Mouse (Mus musculus) hindbrain, embryonic 16.5 days (tissue): ENCODE measurements around the gene Gm26558. TPM values are rescaled to one million over a fixed set of nuclear protein-coding genes. Genes with fewer than 3 reads are reported as not detected.

ENCODE experiments used
- ATAC-seq: fragments of 200-750 bp; cut with Nextera tagmentation; 2 replicates; pipeline ENCODE4 v1.8.0; 2017; ENCODE audit warnings: moderate TSS enrichment, moderate library complexity
- H3K27ac ChIP-seq: fragments of 300-500 bp; sonication (generic); 2 replicates; pipeline ENCODE4 v1.5.1; 2014; ENCODE audit warnings: low read depth, mild to moderate bottlenecking, control low read depth, low read length, moderate library complexity
- H3K27me3 ChIP-seq: fragments of 300-500 bp; sonication (generic); replicated peaks from 2 replicates; pipeline ENCODE4 v1.6.1; 2014; ENCODE audit warnings: low read length; ENCODE audit not compliant: control insufficient read depth, insufficient read depth
- H3K36me3 ChIP-seq: fragments of 300-500 bp; sonication (generic); 2 replicates; pipeline ENCODE4 v1.6.1; 2014; ENCODE audit warnings: mild to moderate bottlenecking, low read length, moderate library complexity, mixed read lengths; ENCODE audit not compliant: control insufficient read depth, insufficient read depth
- H3K4me1 ChIP-seq: fragments of 300-500 bp; sonication (generic); 2 replicates; pipeline ENCODE4 v1.6.1; 2014; ENCODE audit warnings: low read depth, low read length; ENCODE audit not compliant: control insufficient read depth, insufficient read depth
- H3K4me2 ChIP-seq: fragments of 300-500 bp; sonication (generic); 2 replicates; pipeline ENCODE4 v1.6.1; 2014; ENCODE audit warnings: mild to moderate bottlenecking, low read length, control low read depth, moderate library complexity
- H3K4me3 ChIP-seq: fragments of 300-500 bp; sonication (generic); 2 replicates; pipeline ENCODE4 v1.5.1; 2014; ENCODE audit warnings: mild to moderate bottlenecking, low read length, control low read depth, moderate library complexity
- H3K9ac ChIP-seq: fragments of 300-500 bp; sonication (generic); 2 replicates; pipeline ENCODE4 v1.6.1; 2014; ENCODE audit warnings: low read depth, mild to moderate bottlenecking, control low read depth, low read length, moderate library complexity
- H3K9me3 ChIP-seq: fragments of 300-500 bp; sonication (generic); 2 replicates; pipeline ENCODE4 v1.6.1; 2014; ENCODE audit warnings: mild to moderate bottlenecking, low read length, moderate library complexity; ENCODE audit not compliant: control insufficient read depth
- WGBS: fragments of 180-500 bp; shearing (Covaris S2); extraction: QIAGEN DNeasy Blood & Tissue Kit; methylation state at CpG from one replicate; pipeline ENCODE4 v1.1.7; 2014; 5-methylcytosine and 5-hydroxymethylcytosine counted together
- polyA plus RNA-seq: library from polyadenylated mRNA; unstranded; fragments of >200 nt; fragmentation: Nextera tagmentation; extraction: Ambion mirVana; gene quantifications from 2 replicates; pipeline ENCODE4 v1.2.1, GENCODE M21; 2015

Gene Gm26558
- 3.3 TPM in 2 replicates for polyA plus RNA-seq

DNA sequence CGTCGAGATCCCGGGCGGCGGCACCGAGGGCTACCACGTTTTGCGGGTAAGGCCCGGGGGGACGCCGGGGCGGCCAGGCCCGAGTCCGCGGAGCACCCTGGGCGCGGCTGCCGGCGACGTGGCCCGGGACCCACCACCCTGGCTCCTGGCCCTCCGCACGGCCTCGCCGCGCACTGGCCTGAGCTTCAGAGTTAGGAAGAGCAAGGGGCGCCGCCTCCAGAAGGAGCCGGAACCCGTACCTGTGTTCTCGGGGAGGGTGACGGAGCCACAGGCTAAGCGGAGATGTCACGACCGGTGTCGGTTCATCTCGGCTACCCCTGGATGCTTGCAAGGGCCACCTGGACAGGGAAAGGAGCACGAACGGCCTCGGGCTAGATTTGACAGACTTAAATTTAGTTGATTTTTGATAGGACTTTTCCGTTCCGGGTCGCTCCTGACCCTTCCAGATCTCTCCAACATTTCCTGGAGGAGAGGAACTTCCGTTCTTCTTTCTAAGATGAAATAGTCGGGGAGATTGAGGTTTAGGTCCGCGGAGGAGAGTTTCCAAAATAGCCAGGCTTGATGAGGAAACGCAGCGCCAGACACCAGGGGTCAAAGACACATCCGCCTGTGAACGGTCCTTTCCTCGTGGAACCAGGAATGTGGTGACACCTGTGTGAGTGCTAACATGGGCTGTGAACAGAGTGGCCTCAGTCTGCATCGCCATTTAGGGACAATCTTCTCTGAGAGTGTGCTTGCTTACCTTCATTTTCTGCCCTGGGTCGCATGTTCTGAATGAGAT lies at the start of gene Gm26558:
TSS of gene Gm26558 (minus strand) at position 394 of the 781 bp plus-strand sequence.
- H3K4me2 ChIP-seq, result peak within 1 kb of the TSS; percentile 80

DNA sequence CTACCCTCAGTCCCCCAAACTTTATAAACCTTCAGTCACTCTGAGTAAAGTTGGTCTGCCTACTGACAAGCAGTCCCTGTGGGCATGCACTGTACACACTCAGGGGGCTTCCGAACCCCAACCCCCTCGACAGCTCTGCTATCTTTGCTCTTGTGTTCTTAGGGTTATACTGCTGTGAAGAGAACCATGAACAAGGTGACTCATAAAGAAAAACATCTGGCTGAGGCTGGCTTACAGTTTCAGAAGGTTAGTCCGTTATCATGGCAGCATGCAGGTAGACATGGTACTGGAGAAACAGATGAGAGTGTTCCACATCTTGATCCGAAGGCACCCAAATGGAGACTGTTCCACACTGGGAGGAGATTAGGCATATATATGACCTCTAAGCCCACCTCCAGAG lies 49.0 kb upstream of the Gm26558 start:
- H3K4me3 ChIP-seq, result no peak overlapping the region
- peaks cover 13% of the 10 kb centered on the region for H3K36me3 ChIP-seq
- H3K9me3 ChIP-seq, result no peaks in the 10 kb centered on the region
- H3K9ac ChIP-seq, result no peak overlapping the region
- no peaks in the 10 kb centered on the region for H3K4me1 ChIP-seq
- WGBS, result 95% methylated on average over 4 of the region's 4 CpGs
- H3K4me2 ChIP-seq, result no peak overlapping the region
- no peak overlapping the region for H3K27ac ChIP-seq
- H3K27me3 ChIP-seq, result no peaks in the 10 kb centered on the region
- no peak for ATAC-seq

More for the DNA sequence above, at the start of gene Gm26558:
- peak within 1 kb of the TSS; percentile 98 for H3K9ac ChIP-seq
- peaks cover 11% of the 10 kb centered on the region for H3K4me1 ChIP-seq
- WGBS, result under 1% methylated on average over 31 of the region's 54 CpGs
- H3K9me3 ChIP-seq, result no peaks in the 10 kb centered on the region
- H3K27me3 ChIP-seq, result no peaks in the 10 kb centered on the region
- no peaks in the 10 kb centered on the region for H3K36me3 ChIP-seq
- H3K4me3 ChIP-seq, result peak within 1 kb of the TSS; percentile 97
- no peak; the same call in 1 of the 2 replicates for ATAC-seq
- H3K27ac ChIP-seq, result peak within 1 kb of the TSS; percentile 89

DNA sequence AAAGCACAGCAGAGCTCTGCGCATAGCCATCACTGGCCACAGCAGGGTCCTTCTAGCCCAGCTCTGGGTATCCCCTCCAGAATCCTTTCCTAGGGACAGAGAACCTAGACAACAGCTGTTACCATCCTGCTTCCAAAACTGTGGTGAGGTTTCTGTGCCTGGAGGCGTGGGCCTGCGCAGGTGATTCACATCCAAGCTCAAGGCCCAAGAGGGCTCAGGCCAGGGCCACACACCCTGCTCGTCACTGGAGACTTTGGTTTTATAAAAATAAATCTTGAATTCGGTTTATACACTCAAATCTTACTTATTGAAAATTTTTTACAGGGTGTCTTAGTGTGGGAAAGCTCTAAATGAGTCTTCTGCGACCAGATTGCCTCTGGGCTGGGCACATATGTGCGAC lies 48.3 kb upstream of the Gm26558 start:
- H3K4me1 ChIP-seq, result no peaks in the 10 kb centered on the region
- no peak overlapping the region for H3K4me3 ChIP-seq
- no peak overlapping the region for H3K27ac ChIP-seq
- no peaks in the 10 kb centered on the region for H3K27me3 ChIP-seq
- no peak for ATAC-seq
- 92% methylated on average over 7 of the region's 7 CpGs for WGBS
- peaks cover 10% of the 10 kb centered on the region for H3K36me3 ChIP-seq
- no peak overlapping the region for H3K4me2 ChIP-seq
- H3K9me3 ChIP-seq, result no peaks in the 10 kb centered on the region
- H3K9ac ChIP-seq, result no peak overlapping the region

DNA sequence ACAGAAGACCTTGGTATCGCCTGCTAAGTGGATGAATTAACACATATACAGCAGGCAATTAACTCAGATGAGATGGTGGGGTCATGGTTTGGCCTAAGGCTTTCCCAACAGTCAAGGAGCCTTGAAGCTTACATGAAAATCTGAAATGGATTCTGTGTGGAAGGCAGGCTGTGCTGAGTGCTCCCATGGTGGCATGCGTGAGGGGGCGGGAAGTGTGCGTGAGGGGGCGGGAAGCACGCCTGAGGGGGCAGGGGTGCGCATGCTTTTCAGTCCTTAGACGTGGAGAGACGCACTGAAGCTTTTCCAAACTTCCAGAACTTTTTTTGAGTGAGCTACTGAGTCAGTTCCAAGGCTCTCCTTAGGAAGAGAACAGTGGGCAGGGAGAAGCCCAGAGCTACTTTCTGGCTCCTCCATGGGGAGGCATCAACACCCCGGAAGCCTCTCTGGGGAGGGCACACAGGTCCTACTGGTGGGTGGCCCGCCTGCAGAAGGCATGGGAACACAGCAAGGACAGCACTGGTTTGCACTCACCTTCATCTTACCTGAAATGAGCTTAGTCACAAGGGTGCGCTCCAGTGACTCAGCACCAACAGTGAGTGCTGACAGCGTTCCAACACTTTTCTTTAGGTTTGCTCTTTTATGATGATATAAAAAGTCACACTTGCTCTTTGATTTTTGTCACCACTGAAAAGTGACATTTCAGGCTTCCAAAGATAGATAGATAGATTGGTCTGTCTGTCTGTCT lies 47.2 kb upstream of the Gm26558 start:
- no peak overlapping the region for H3K27ac ChIP-seq
- no peaks in the 10 kb centered on the region for H3K9me3 ChIP-seq
- H3K27me3 ChIP-seq, result no peaks in the 10 kb centered on the region
- 85% methylated on average over 13 of the region's 13 CpGs for WGBS
- ATAC-seq, result no peak
- H3K4me3 ChIP-seq, result no peak overlapping the region
- H3K36me3 ChIP-seq, result peaks cover 8% of the 10 kb centered on the region
- H3K4me1 ChIP-seq, result no peaks in the 10 kb centered on the region
- H3K9ac ChIP-seq, result no peak overlapping the region
- H3K4me2 ChIP-seq, result no peak overlapping the region

DNA sequence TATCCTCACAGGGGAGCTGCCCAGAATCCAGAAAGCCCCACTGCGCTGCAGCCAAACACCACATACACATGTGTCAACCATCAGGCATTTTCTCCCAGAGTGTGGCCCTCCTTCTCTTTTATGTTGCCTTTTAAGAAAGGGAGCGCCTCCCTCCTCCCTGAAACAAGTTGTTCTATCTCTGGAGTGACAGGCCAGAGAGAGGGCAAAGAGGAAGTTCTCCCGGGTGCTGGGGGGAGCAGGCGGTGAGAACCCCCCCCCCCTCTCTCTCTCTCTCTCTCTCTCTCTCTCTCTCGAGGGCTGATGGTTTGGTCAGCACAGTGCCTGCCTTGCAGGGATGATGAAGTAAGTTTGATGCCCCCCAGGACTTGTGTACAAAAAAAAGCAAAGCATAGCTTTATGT lies 40.5 kb upstream of the Gm26558 start:
- no peak overlapping the region for H3K4me3 ChIP-seq
- no peaks in the 10 kb centered on the region for H3K4me1 ChIP-seq
- ATAC-seq, result no peak
- H3K36me3 ChIP-seq, result no peaks in the 10 kb centered on the region
- 47% methylated on average over 5 of the region's 5 CpGs for WGBS
- no peak overlapping the region for H3K27ac ChIP-seq
- no peak overlapping the region for H3K9ac ChIP-seq
- H3K9me3 ChIP-seq, result peaks cover 5% of the 10 kb centered on the region; the same call in 1 of the 2 replicates
- no peaks in the 10 kb centered on the region for H3K27me3 ChIP-seq
- H3K4me2 ChIP-seq, result no peak overlapping the region

DNA sequence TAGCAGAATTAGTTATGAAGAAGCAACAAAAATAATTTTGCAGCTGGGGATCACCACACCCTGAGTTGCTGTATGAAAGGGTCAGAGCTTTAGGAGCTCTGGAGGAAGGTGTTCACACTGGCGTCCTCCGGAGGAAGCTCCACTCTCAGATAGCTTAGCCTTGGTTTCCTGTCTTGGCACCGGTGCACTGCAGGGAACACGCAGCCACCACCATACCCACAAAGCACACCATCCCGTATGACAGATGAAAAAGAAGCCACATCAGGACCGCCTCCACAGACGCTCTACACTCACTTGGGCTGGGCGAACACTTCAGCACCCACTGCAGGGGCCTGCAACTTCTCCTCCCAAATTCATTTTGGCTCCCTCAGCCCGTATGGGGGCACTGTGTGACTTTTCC lies 39.7 kb upstream of the Gm26558 start:
- Histone ChIP-seq H3K4me3 (no peak overlapping the region), H3K27me3 (no peaks in the 10 kb centered on the region), H3K36me3 (no peaks in the 10 kb centered on the region), H3K9me3 (peaks cover 5% of the 10 kb centered on the region; the same call in 1 of the 2 replicates), H3K4me1 (no peaks in the 10 kb centered on the region), H3K27ac (no peak overlapping the region), H3K4me2 (no peak overlapping the region), H3K9ac (no peak overlapping the region)
- no peak for ATAC-seq
- 65% methylated on average over 9 of the region's 9 CpGs for WGBS

DNA sequence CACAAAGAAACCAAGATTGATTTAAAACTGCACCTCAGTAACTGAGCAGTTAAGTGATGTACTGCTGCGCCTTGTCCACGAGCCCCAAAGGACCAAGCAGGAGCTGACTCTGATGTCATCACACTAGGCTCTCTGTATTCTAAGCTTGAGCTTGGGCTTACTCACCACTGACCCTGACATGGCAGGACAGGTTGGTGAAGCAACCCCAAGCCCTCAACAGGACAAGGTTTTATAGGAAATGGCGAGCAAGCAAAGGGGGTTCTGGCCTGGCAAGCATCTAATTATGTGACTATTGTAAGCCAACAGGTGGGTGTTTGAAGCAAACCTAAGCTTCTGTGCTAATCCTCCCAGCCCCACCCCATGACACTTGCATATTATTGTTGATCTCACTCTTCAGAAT lies 38.9 kb upstream of the Gm26558 start:
- no peak overlapping the region for H3K4me3 ChIP-seq
- no peaks in the 10 kb centered on the region for H3K27me3 ChIP-seq
- no peak overlapping the region for H3K27ac ChIP-seq
- no peak for ATAC-seq
- no peaks in the 10 kb centered on the region for H3K4me1 ChIP-seq
- H3K9ac ChIP-seq, result no peak overlapping the region
- peaks cover 5% of the 10 kb centered on the region; the same call in 1 of the 2 replicates for H3K9me3 ChIP-seq
- WGBS, result 96% methylated on average over 3 of the region's 3 CpGs
- H3K4me2 ChIP-seq, result no peak overlapping the region
- H3K36me3 ChIP-seq, result no peaks in the 10 kb centered on the region

DNA sequence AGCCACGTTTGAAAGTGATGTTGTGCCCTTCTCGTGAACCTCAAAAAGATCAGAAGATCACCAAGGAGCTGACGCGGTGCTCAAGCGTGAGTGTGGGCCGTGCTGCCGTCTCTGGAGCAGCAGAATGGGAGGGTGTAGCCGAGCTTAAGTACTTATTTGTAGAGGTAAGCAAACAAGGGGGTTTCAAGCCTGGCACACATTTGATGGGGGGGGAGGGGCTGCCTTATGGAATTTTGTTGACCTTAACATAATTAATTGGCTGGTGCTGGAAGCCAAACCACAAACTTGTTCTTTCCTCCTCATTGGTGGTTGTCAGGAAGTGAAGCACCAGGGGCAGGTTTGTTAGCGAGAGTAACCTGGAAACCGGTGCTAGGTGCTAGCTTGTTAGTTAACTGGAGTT lies 33.8 kb upstream of the Gm26558 start:
- peaks cover 5% of the 10 kb centered on the region; the same call in 1 of the 2 replicates for H3K9me3 ChIP-seq
- no peak overlapping the region for H3K4me2 ChIP-seq
- peaks cover 9% of the 10 kb centered on the region for H3K36me3 ChIP-seq
- no peak overlapping the region for H3K9ac ChIP-seq
- WGBS, result 92% methylated on average over 10 of the region's 10 CpGs
- no peak overlapping the region for H3K4me3 ChIP-seq
- ATAC-seq, result no peak
- H3K4me1 ChIP-seq, result no peaks in the 10 kb centered on the region
- no peak overlapping the region for H3K27ac ChIP-seq
- no peaks in the 10 kb centered on the region for H3K27me3 ChIP-seq

DNA sequence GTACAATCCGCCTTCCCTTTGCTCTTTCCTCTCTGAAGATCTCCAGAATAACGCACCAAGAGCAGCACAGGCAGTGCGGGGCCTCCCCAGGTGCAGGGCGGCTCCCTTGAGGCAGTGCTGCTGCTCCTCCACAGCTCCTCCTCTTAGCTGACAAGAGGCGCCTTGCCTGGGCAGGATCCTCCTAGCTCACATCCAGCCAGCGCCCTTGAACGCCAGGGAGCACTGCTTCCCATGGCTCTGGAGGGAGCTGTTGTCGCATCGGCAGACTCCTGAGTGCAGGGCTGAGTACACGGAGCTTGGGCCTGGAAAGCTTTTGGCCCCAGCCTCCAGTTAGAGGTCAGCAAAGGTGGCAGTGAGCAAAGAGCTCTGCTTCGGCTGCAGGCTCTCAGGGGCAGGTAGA lies 28.3 kb upstream of the Gm26558 start:
- Histone ChIP-seq H3K36me3 (peaks cover 35% of the 10 kb centered on the region), H3K9ac (no peak overlapping the region), H3K4me2 (no peak overlapping the region), H3K4me1 (no peaks in the 10 kb centered on the region), H3K27me3 (no peaks in the 10 kb centered on the region), H3K4me3 (no peak overlapping the region), H3K9me3 (no peaks in the 10 kb centered on the region), H3K27ac (no peak overlapping the region)
- no peak for ATAC-seq
- WGBS, result 86% methylated on average over 11 of the region's 11 CpGs
